Mouse (Mus musculus): Measurements from ENCODE around the gene Arhgap45. TPM values are rescaled to one million over a fixed set of nuclear protein-coding genes. Genes with fewer than 3 reads are reported as not detected.

The Arhgap45 gene
- polyA plus RNA-seq, 2 experiments, result 7.9 to 20.9 TPM

DNA sequence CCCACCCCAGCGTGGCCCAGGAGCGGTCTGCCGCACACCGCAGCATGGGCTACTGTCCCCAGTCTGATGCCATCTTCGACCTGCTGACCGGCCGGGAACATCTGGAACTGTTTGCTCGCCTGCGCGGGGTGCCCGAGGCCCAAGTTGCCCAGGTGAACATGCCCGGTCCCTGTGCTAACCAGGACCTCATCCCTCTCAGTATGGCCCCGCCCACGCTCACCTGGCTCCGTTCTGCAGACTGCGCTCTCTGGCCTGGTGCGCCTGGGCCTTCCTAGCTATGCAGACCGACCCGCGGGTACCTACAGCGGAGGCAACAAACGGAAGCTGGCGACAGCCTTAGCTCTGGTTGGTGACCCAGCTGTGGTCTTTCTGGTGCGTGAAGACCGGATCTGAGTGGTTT, 2.8 kb upstream of the Arhgap45 start:
- no peaks in the 10 kb centered on the region for H3K27me3 ChIP-seq (ENCODE audit: control insufficient read depth, insufficient read depth, low read length)
- no peak for ATAC-seq (ENCODE audit: insufficient read depth)
- H3K4me3 ChIP-seq (ENCODE audit: insufficient read depth in 1 of 2, low read depth in 2 of 2, low read length in 2 of 2), result no peak overlapping the region
- peaks cover 15% of the 10 kb centered on the region for H3K9me3 ChIP-seq (ENCODE audit: control insufficient read depth, low read length)
- no peak overlapping the region for H3K27ac ChIP-seq
- 77% methylated on average over 25 of the region's 25 CpGs for WGBS (ENCODE audit: insufficient replicate concordance)
- peaks cover 8 to 11% of the 10 kb centered on the region in 2 experiments for H3K4me1 ChIP-seq (replicated peaks; ENCODE audit: control insufficient read depth in 2 of 2, insufficient read depth in 2 of 2, low read length in 1 of 2)
- TF ChIP-seq CTCF (IDR thresholded peaks at IDR 0.05; ENCODE audit: low read depth) (no peak), EP300 (IDR thresholded peaks at IDR 0.05; ENCODE audit: low read depth) (no peak)
- no peak for DNase-seq (ENCODE audit: low read depth in 3 of 3, low spot score in 3 of 3)
- H3K4me2 ChIP-seq (ENCODE audit: low read depth), result no peak overlapping the region
- H3K36me3 ChIP-seq (replicated peaks; ENCODE audit: control insufficient read depth, insufficient read depth, low read depth), result peaks cover 52% of the 10 kb centered on the region
- H3K9ac ChIP-seq (replicated peaks), result no peak overlapping the region

- Histone ChIP-seq H3K9me3 (ENCODE audit: control insufficient read depth, low read length) (peaks cover 15% of the 10 kb centered on the region), H3K9ac (replicated peaks) (no peak overlapping the region), H3K4me2 (ENCODE audit: low read depth) (no peak overlapping the region), H3K4me3 (ENCODE audit: insufficient read depth in 1 of 2, low read depth in 2 of 2, low read length in 2 of 2) (no peak overlapping the region), H3K27me3 (ENCODE audit: control insufficient read depth, insufficient read depth, low read length) (no peaks in the 10 kb centered on the region), H3K36me3 (replicated peaks; ENCODE audit: control insufficient read depth, insufficient read depth, low read depth) (peaks cover 41% of the 10 kb centered on the region), H3K27ac (no peak overlapping the region), H3K4me1 (replicated peaks; ENCODE audit: control insufficient read depth in 2 of 2, insufficient read depth in 2 of 2, low read length in 1 of 2) (peaks cover 18 to 19% of the 10 kb centered on the region in 2 experiments)
- 69% methylated on average over 28 of the region's 28 CpGs for WGBS (ENCODE audit: insufficient replicate concordance)
- DNase-seq (ENCODE audit: low read depth in 3 of 3, low spot score in 3 of 3), result no peak
- peak; percentile 61 for TF ChIP-seq CTCF (IDR thresholded peaks at IDR 0.05; ENCODE audit: low read depth)
- TF ChIP-seq EP300 (IDR thresholded peaks at IDR 0.05; ENCODE audit: low read depth), result no peak
- no peak for ATAC-seq (ENCODE audit: insufficient read depth)
Observed at GRCm38 (mm10) chr10:80014484-80015290, 1.8 kb upstream of the Arhgap45 start.

DNA sequence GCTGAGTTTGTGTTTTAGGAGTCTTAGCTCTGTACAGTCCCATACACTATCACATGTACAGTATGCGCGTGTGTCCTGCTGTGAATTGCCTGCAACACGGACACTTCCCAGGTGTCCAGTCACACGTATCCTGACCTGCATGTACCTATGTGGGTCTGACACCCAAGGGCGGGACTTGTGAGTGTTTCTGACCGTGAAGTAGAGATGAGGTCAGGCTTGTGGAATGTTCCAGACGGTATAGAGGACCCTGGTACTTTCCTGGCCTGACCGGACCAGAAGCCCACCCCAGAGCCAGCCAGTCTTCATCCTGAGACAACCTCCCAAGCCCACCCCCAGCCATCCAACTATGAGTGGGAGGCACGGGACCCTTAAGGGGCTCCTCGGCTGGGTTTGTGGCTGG, 870 bp upstream of the Arhgap45 start:
- WGBS (ENCODE audit: insufficient replicate concordance), result 86% methylated on average over 10 of the region's 10 CpGs
- H3K9ac ChIP-seq (replicated peaks), result no peak overlapping the region
- H3K27ac ChIP-seq, result no peak overlapping the region
- no peak overlapping the region for H3K4me3 ChIP-seq (ENCODE audit: insufficient read depth in 1 of 2, low read depth in 2 of 2, low read length in 2 of 2)
- peaks cover 32% of the 10 kb centered on the region for H3K36me3 ChIP-seq (replicated peaks; ENCODE audit: control insufficient read depth, insufficient read depth, low read depth)
- H3K4me1 ChIP-seq (replicated peaks; ENCODE audit: control insufficient read depth in 2 of 2, insufficient read depth in 2 of 2, low read length in 1 of 2), result peaks cover 18 to 20% of the 10 kb centered on the region in 2 experiments
- no peaks in the 10 kb centered on the region for H3K27me3 ChIP-seq (ENCODE audit: control insufficient read depth, insufficient read depth, low read length)
- no peak overlapping the region for H3K4me2 ChIP-seq (ENCODE audit: low read depth)
- DNase-seq (ENCODE audit: low read depth in 3 of 3, low spot score in 3 of 3) (no peak), ATAC-seq (ENCODE audit: insufficient read depth) (no peak)
- peaks cover 7% of the 10 kb centered on the region for H3K9me3 ChIP-seq (ENCODE audit: control insufficient read depth, low read length)
- TF ChIP-seq CTCF (IDR thresholded peaks at IDR 0.05; ENCODE audit: low read depth) (no peak), EP300 (IDR thresholded peaks at IDR 0.05; ENCODE audit: low read depth) (no peak)

DNA sequence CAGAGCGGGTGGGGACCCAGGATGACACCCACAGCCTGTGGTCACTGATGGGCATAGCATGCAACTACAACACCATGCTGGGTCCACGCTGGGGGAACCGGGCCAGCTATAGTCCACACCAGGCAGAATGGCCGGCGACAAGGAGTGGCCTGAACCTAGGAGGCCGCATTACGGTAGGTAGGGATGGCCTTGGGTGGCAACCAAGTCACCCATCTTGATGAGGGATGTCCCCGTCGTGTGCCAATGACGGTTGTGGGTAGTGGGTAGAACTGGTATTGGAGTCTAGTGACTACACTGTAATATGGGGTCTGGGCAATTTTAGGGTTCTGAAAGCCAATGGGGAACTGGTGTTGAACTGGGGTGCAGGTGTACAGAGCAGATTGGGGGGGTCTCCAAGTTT, 478 bp downstream of the Arhgap45 start:
- Histone ChIP-seq H3K36me3 (replicated peaks; ENCODE audit: control insufficient read depth, insufficient read depth, low read depth) (peaks cover 18% of the 10 kb centered on the region), H3K4me3 (ENCODE audit: insufficient read depth in 1 of 2, low read depth in 2 of 2, low read length in 2 of 2) (peak overlapping the region; percentile 51 to 61), H3K9ac (replicated peaks) (peak overlapping the region; percentile 77), H3K4me2 (ENCODE audit: low read depth) (peak overlapping the region; percentile 81), H3K9me3 (ENCODE audit: control insufficient read depth, low read length) (no peaks in the 10 kb centered on the region), H3K27ac (peak overlapping the region; percentile 68), H3K4me1 (replicated peaks; ENCODE audit: control insufficient read depth in 2 of 2, insufficient read depth in 2 of 2, low read length in 1 of 2) (peaks cover 18 to 20% of the 10 kb centered on the region in 2 experiments), H3K27me3 (ENCODE audit: control insufficient read depth, insufficient read depth, low read length) (no peaks in the 10 kb centered on the region)
- ATAC-seq (ENCODE audit: insufficient read depth) (peak; percentile 18), DNase-seq (ENCODE audit: low read depth in 3 of 3, low spot score in 3 of 3) (no peak)
- 13% methylated on average over 10 of the region's 10 CpGs for WGBS (ENCODE audit: insufficient replicate concordance)
- TF ChIP-seq CTCF (IDR thresholded peaks at IDR 0.05; ENCODE audit: low read depth), result no peak

GRCm38 (mm10) chr10:80017361-80017760, 908 bp downstream of the Arhgap45 start:
- peaks cover 15% of the 10 kb centered on the region for H3K36me3 ChIP-seq (replicated peaks; ENCODE audit: control insufficient read depth, insufficient read depth, low read depth)
- ATAC-seq (ENCODE audit: insufficient read depth) (peak; percentile 44), DNase-seq (ENCODE audit: low read depth in 3 of 3, low spot score in 3 of 3) (no peak)
- H3K9me3 ChIP-seq (ENCODE audit: control insufficient read depth, low read length), result no peaks in the 10 kb centered on the region
- H3K4me2 ChIP-seq (ENCODE audit: low read depth), result peak overlapping the region; percentile 81
- H3K4me3 ChIP-seq (ENCODE audit: insufficient read depth in 1 of 2, low read depth in 2 of 2, low read length in 2 of 2), result peak overlapping the region; percentile 51 to 61
- TF ChIP-seq EP300 (IDR thresholded peaks at IDR 0.05; ENCODE audit: low read depth) (no peak), CTCF (IDR thresholded peaks at IDR 0.05; ENCODE audit: low read depth) (no peak)
- peaks cover 18 to 20% of the 10 kb centered on the region in 2 experiments for H3K4me1 ChIP-seq (replicated peaks; ENCODE audit: control insufficient read depth in 2 of 2, insufficient read depth in 2 of 2, low read length in 1 of 2)
- peak overlapping the region; percentile 77 for H3K9ac ChIP-seq (replicated peaks)
- H3K27me3 ChIP-seq (ENCODE audit: control insufficient read depth, insufficient read depth, low read length), result no peaks in the 10 kb centered on the region
- H3K27ac ChIP-seq, result peak overlapping the region; percentile 68
- 6% methylated on average over 3 of the region's 3 CpGs for WGBS (ENCODE audit: insufficient replicate concordance)

All from liver, embryonic 14.5 days (tissue).